Mouse (Mus musculus) lung, postnatal 0 days (tissue): ENCODE results near the gene F2rl1. TPM values are rescaled to one million over a fixed set of nuclear protein-coding genes. Genes with fewer than 3 reads are reported as not detected.

ENCODE experiments used
- ATAC-seq: fragments of 200-750 bp; cut with Nextera tagmentation; 2 replicates; pipeline ENCODE4 v1.8.0; 2017; ENCODE audit warnings: moderate library complexity
- DNase-seq: peaks from one replicate; pipeline ENCODE4 v3.0.0-alpha.2; 2016; ENCODE audit warnings: low spot score
- H3K27ac ChIP-seq: fragments of 300-500 bp; sonication (generic); 2 replicates; pipeline ENCODE4 v1.5.1; 2014; ENCODE audit warnings: antibody characterized with exemption, mild to moderate bottlenecking, low read length, mixed read lengths
- H3K27me3 ChIP-seq: fragments of 300-500 bp; sonication (generic); replicated peaks from 2 replicates; pipeline ENCODE4 v1.6.1; 2014; ENCODE audit warnings: low read length, mixed read lengths; ENCODE audit not compliant: insufficient read depth
- H3K36me3 ChIP-seq: fragments of 300-500 bp; sonication (generic); 2 replicates; pipeline ENCODE4 v1.6.1; 2014; ENCODE audit warnings: low read length, mixed read lengths; ENCODE audit not compliant: insufficient read depth
- H3K4me1 ChIP-seq: fragments of 300-500 bp; sonication (generic); 2 replicates; pipeline ENCODE4 v1.6.1; 2014; ENCODE audit warnings: antibody characterized with exemption, low read depth, low read length, mixed read lengths; ENCODE audit not compliant: insufficient read depth
- H3K4me2 ChIP-seq: fragments of 300-500 bp; sonication (generic); replicated peaks from 2 replicates; pipeline ENCODE4 v1.6.1; 2014; ENCODE audit warnings: low read depth, mild to moderate bottlenecking, low read length, moderate library complexity, mixed read lengths
- H3K4me3 ChIP-seq: fragments of 300-500 bp; sonication (generic); 2 replicates; pipeline ENCODE4 v1.5.1; 2014; ENCODE audit warnings: low read depth, low read length
- H3K9ac ChIP-seq: fragments of 300-500 bp; sonication (generic); replicated peaks from 2 replicates; pipeline ENCODE4 v1.6.1; 2014; ENCODE audit warnings: low read depth, mild to moderate bottlenecking
- H3K9me3 ChIP-seq: fragments of 300-500 bp; sonication (generic); 2 replicates; pipeline ENCODE4 v1.6.1; 2016; ENCODE audit warnings: low read length, mixed read lengths
- CTCF ChIP-seq: IDR thresholded peaks from 2 replicates; pipeline ENCODE4 v1.5.1; 2016; ENCODE audit warnings: antibody characterized with exemption, mild to moderate bottlenecking
- EP300 ChIP-seq: IDR thresholded peaks from 2 replicates; pipeline ENCODE4 v1.6.1; 2016; ENCODE audit warnings: antibody characterized with exemption, mild to moderate bottlenecking, control low read depth
- WGBS: fragments of 180-500 bp; shearing (Covaris S2); extraction: QIAGEN DNeasy Blood & Tissue Kit; methylation state at CpG from one replicate; pipeline ENCODE4 v1.1.7; 2014; 5-methylcytosine and 5-hydroxymethylcytosine counted together
- polyA plus RNA-seq: library from polyadenylated mRNA; unstranded; fragments of >200 nt; fragmentation: Nextera tagmentation; extraction: Ambion mirVana; gene quantifications from 2 replicates; pipeline ENCODE4 v1.2.1, GENCODE M21; 2015

F2rl1 gene
- polyA plus RNA-seq, 1 experiment from 2014 or later: 4.3 TPM

- no peaks in the 10 kb centered on the region for H3K9me3 ChIP-seq
- DNase-seq (peak; percentile 27), ATAC-seq (peak; percentile 72)
- H3K4me2 ChIP-seq: no peak overlapping the region
- TF ChIP-seq CTCF: no peak
- no peak for TF ChIP-seq EP300
- no peak overlapping the region for H3K9ac ChIP-seq
- H3K27ac ChIP-seq: no peak overlapping the region
- 34% methylated on average over 10 of the region's 10 CpGs for WGBS
- no peaks in the 10 kb centered on the region for H3K36me3 ChIP-seq
- H3K27me3 ChIP-seq: no peaks in the 10 kb centered on the region
- no peak overlapping the region for H3K4me3 ChIP-seq
- no peaks in the 10 kb centered on the region for H3K4me1 ChIP-seq
Observed at GRCm38 (mm10) chr13:95563066-95563610, 38.1 kb upstream of the F2rl1 start.

- Histone ChIP-seq H3K4me1 (no peaks in the 10 kb centered on the region), H3K4me3 (no peak overlapping the region), H3K4me2 (no peak overlapping the region), H3K9ac (no peak overlapping the region), H3K9me3 (no peaks in the 10 kb centered on the region), H3K27me3 (no peaks in the 10 kb centered on the region), H3K27ac (no peak overlapping the region), H3K36me3 (no peaks in the 10 kb centered on the region)
- ATAC-seq: no peak
- no peak for DNase-seq
- TF ChIP-seq CTCF: no peak
- TF ChIP-seq EP300: no peak
- WGBS: 75% methylated on average over 7 of the region's 7 CpGs
Observed at GRCm38 (mm10) chr13:95557326-95557725, 32.3 kb upstream of the F2rl1 start.

GRCm38 (mm10) chr13:95553885-95554492 is 29.0 kb upstream of the F2rl1 start:
- DNase-seq (peak; percentile 54), ATAC-seq (peak; percentile 61)
- H3K9ac ChIP-seq: no peak overlapping the region
- H3K9me3 ChIP-seq: no peaks in the 10 kb centered on the region
- no peaks in the 10 kb centered on the region for H3K36me3 ChIP-seq
- no peak overlapping the region for H3K4me2 ChIP-seq
- H3K27me3 ChIP-seq: no peaks in the 10 kb centered on the region
- WGBS: 69% methylated on average over 11 of the region's 11 CpGs
- H3K4me3 ChIP-seq: no peak overlapping the region
- no peaks in the 10 kb centered on the region for H3K4me1 ChIP-seq
- H3K27ac ChIP-seq: no peak overlapping the region
- TF ChIP-seq EP300 (no peak), CTCF (no peak)

- peaks cover 6% of the 10 kb centered on the region; the same call in 1 of the 2 replicates for H3K4me1 ChIP-seq
- no peaks in the 10 kb centered on the region for H3K36me3 ChIP-seq
- H3K9me3 ChIP-seq: no peaks in the 10 kb centered on the region
- no peak overlapping the region for H3K9ac ChIP-seq
- H3K4me3 ChIP-seq: no peak overlapping the region
- WGBS: 52% methylated on average over 2 of the region's 2 CpGs
- no peak for DNase-seq
- no peaks in the 10 kb centered on the region for H3K27me3 ChIP-seq
- ATAC-seq: no peak
- H3K4me2 ChIP-seq: no peak overlapping the region
- TF ChIP-seq EP300 (no peak), CTCF (no peak)
- no peak overlapping the region for H3K27ac ChIP-seq
Observed at GRCm38 (mm10) chr13:95550636-95551370, 25.8 kb upstream of the F2rl1 start.

- 22% methylated on average over 3 of the region's 3 CpGs for WGBS
- H3K9me3 ChIP-seq: no peaks in the 10 kb centered on the region
Observed at GRCm38 (mm10) chr13:95549421-95549820, 24.4 kb upstream of the F2rl1 start.

GRCm38 (mm10) chr13:95548856-95549255 is 23.8 kb upstream of the F2rl1 start:
- Histone ChIP-seq H3K4me2 (peak overlapping the region; percentile 51), H3K27me3 (no peaks in the 10 kb centered on the region), H3K9ac (no peak overlapping the region), H3K27ac (no peak overlapping the region), H3K4me3 (peak overlapping the region; percentile 21; the same call in 1 of the 2 replicates), H3K36me3 (no peaks in the 10 kb centered on the region), H3K4me1 (peaks cover 7% of the 10 kb centered on the region; the same call in 1 of the 2 replicates), H3K9me3 (no peaks in the 10 kb centered on the region)
- no peak for TF ChIP-seq EP300
- TF ChIP-seq CTCF: no peak
- DNase-seq: peak; percentile 53
- peak; percentile 13 for ATAC-seq
- 15% methylated on average over 6 of the region's 6 CpGs for WGBS

More at GRCm38 (mm10) chr13:95549421-95549820, 24.4 kb upstream of the F2rl1 start:
- TF ChIP-seq EP300 (no peak), CTCF (no peak)
- H3K27ac ChIP-seq: no peak overlapping the region
- ATAC-seq (no peak), DNase-seq (no peak)
- H3K4me1 ChIP-seq: peaks cover 7% of the 10 kb centered on the region; the same call in 1 of the 2 replicates
- no peaks in the 10 kb centered on the region for H3K36me3 ChIP-seq
- H3K27me3 ChIP-seq: no peaks in the 10 kb centered on the region
- H3K4me2 ChIP-seq: peak overlapping the region; percentile 1
- H3K9ac ChIP-seq: no peak overlapping the region
- H3K4me3 ChIP-seq: no peak overlapping the region
